Mouse (Mus musculus) lung, postnatal 0 days (tissue): ENCODE results near the gene H2al1c.

Experiments
- CTCF ChIP-seq: IDR thresholded peaks from 2 replicates; pipeline ENCODE4 v1.5.1; 2016; ENCODE audit warnings: antibody characterized with exemption, mild to moderate bottlenecking
- EP300 ChIP-seq: IDR thresholded peaks from 2 replicates; pipeline ENCODE4 v1.6.1; 2016; ENCODE audit warnings: antibody characterized with exemption, mild to moderate bottlenecking, control low read depth

DNA sequence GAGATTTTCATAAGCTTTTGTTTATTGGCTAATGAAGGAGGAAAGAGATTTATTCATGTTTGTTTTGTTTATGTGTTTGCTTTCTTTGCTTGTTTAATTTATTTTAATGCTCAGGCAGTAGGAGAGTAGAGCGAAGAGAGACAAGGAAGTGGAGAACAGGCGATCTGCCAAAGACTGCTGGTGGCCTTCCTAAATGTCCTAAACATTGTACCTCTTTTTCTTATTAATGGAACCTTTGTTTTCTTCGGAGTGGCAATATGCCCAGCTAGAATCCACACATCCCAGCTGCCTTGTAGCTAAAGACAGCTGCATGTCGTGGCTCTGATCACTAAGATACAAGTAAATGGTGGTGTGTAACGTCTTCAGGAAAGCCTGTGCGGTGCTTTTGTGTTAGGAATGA, 28.4 kb upstream of the H2al1c start:
- TF ChIP-seq CTCF (no peak), EP300 (no peak)
